Mouse (Mus musculus) liver, embryonic 14.5 days (tissue): ENCODE measurements around the gene Xrn1. TPM values are rescaled to one million over a fixed set of nuclear protein-coding genes. Genes with fewer than 3 reads are reported as not detected.

Experiments
- ATAC-seq: fragments of 200-750 bp; cut with Nextera tagmentation; 2 replicates; pipeline ENCODE4 v1.8.0; 2017; ENCODE audit warnings: moderate number of reproducible peaks, mild to moderate bottlenecking, moderate library complexity; ENCODE audit not compliant: insufficient read depth
- DNase-seq, 3 experiments: peaks; one replicate each; pipeline ENCODE4 v3.0.0-alpha.2; 2012 to 2013; ENCODE audit warnings: low read depth in 3 of 3, low spot score in 3 of 3
- H3K27ac ChIP-seq: fragments of 300-500 bp; sonication (generic); 2 replicates; pipeline ENCODE4 v1.5.1; 2014; ENCODE audit warnings: moderate library complexity, mild to moderate bottlenecking, control low read depth, inconsistent platforms
- H3K27me3 ChIP-seq: fragments of 300-500 bp; sonication (generic); 2 replicates; pipeline ENCODE4 v1.6.1; 2014; ENCODE audit warnings: mild to moderate bottlenecking, low read length, moderate library complexity; ENCODE audit not compliant: control insufficient read depth, insufficient read depth
- H3K36me3 ChIP-seq: fragments of 300-500 bp; sonication (generic); replicated peaks from 2 replicates; pipeline ENCODE4 v1.6.1; 2014; ENCODE audit warnings: low read depth; ENCODE audit not compliant: control insufficient read depth, insufficient read depth
- H3K4me1 ChIP-seq, 2 experiments: fragments of 200-500 bp in 1 of 2; fragments of 300-500 bp in 1 of 2; sonication (generic) in 1 of 2; replicated peaks; 2 replicates each; pipeline ENCODE4 v1.6.1; 2012 to 2014; ENCODE audit warnings: antibody characterized with exemption in 1 of 2, inconsistent platforms in 1 of 2, low read length in 1 of 2; ENCODE audit not compliant: control insufficient read depth in 2 of 2, insufficient read depth in 2 of 2
- H3K4me2 ChIP-seq: fragments of 300-500 bp; sonication (generic); 2 replicates; pipeline ENCODE4 v1.6.1; 2014; ENCODE audit warnings: low read depth, mild to moderate bottlenecking, control low read depth, moderate library complexity
- H3K4me3 ChIP-seq, 2 experiments: fragments of 200-500 bp in 1 of 2; fragments of 300-500 bp in 1 of 2; sonication (generic) in 1 of 2; 2 replicates each; pipeline ENCODE4 v1.5.1; 2012 to 2014; ENCODE audit warnings: low read depth in 2 of 2, low read length in 2 of 2, mild to moderate bottlenecking in 2 of 2, control low read depth in 1 of 2, inconsistent platforms in 1 of 2, moderate library complexity in 1 of 2; ENCODE audit not compliant: insufficient read depth in 1 of 2
- H3K9ac ChIP-seq: fragments of 300-500 bp; sonication (generic); replicated peaks from 2 replicates; pipeline ENCODE4 v1.6.1; 2014; ENCODE audit warnings: mild to moderate bottlenecking, control low read depth, moderate library complexity
- H3K9me3 ChIP-seq: fragments of 300-500 bp; sonication (generic); 2 replicates; pipeline ENCODE4 v1.6.1; 2016; ENCODE audit warnings: low read length, mixed read lengths; ENCODE audit not compliant: control insufficient read depth
- CTCF ChIP-seq: IDR thresholded peaks from 2 replicates; pipeline ENCODE4 v1.5.1; 2016; ENCODE audit warnings: antibody characterized with exemption, low read depth, control low read depth
- EP300 ChIP-seq: IDR thresholded peaks from 2 replicates; pipeline ENCODE4 v1.6.1; 2016; ENCODE audit warnings: antibody characterized with exemption, low read depth
- WGBS: fragments of 180-500 bp; shearing (Covaris S2); extraction: QIAGEN DNeasy Blood & Tissue Kit; methylation state at CpG from one replicate; pipeline ENCODE4 v1.1.7; 2014; ENCODE audit not compliant: insufficient replicate concordance; 5-methylcytosine and 5-hydroxymethylcytosine counted together
- polyA plus RNA-seq, 2 experiments: library from polyadenylated mRNA; depleted of rRNA in 1 of 2; stranded (reverse) in 1 of 2; unstranded in 1 of 2; fragments of >200 nt; fragmentation: Nextera tagmentation in 1 of 2; extraction: Ambion mirVana in 1 of 2; gene quantifications; 2 replicates each; pipeline versions ENCODE4 v1.2.1 to v1.2.3; 2012 to 2014

Gene Xrn1
- polyA plus RNA-seq, 2 experiments = 3.2 to 5.3 TPM

- peak; percentile 87 for ATAC-seq
- Histone ChIP-seq H3K9ac (no peak overlapping the region), H3K4me2 (peak overlapping the region; percentile 21), H3K9me3 (no peaks in the 10 kb centered on the region), H3K4me3 (no peak overlapping the region), H3K36me3 (peaks cover 14% of the 10 kb centered on the region), H3K27me3 (no peaks in the 10 kb centered on the region), H3K4me1 (peaks cover 0 to 4% of the 10 kb centered on the region in 2 experiments; a peak in 2 of 4 replicates), H3K27ac (no peak overlapping the region)
- TF ChIP-seq EP300 = peak; percentile 29; the same call in 1 of the 2 replicates
- TF ChIP-seq CTCF = no peak
- 55% methylated on average over 7 of the region's 7 CpGs for WGBS
- peak; percentile 41 to 61 (median 55) for DNase-seq
Observed at GRCm38 (mm10) chr9:96010664-96011063, 56.1 kb downstream of the Xrn1 start.

DNA sequence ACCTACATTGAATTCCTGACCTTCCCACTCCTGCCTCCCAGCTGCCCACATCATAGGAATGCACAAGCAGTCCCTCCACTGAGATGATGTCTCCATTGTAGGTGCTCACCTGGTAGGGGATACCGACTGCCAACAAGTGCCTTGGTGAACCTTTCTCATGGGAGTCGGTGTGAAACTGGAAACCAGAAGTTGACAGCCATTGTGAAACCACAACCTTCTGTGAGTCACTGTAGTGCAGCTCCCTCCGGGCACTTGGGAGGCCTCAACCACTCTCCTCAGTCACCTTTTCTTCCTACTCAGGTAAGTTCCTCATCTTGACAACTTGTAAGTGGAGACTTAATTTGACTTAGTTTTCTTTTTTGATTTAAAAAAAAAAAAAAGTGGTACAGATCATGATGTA, 69.4 kb downstream of the Xrn1 start:
- H3K4me2 ChIP-seq = no peak overlapping the region
- no peak overlapping the region for H3K27ac ChIP-seq
- 69% methylated on average over 3 of the region's 3 CpGs for WGBS
- no peaks in the 10 kb centered on the region for H3K9me3 ChIP-seq
- H3K9ac ChIP-seq = no peak overlapping the region
- no peak overlapping the region for H3K4me3 ChIP-seq
- DNase-seq = no peak
- no peaks in the 10 kb centered on the region for H3K4me1 ChIP-seq
- TF ChIP-seq CTCF (no peak), EP300 (no peak)
- peaks cover 3% of the 10 kb centered on the region for H3K36me3 ChIP-seq
- no peak for ATAC-seq
- H3K27me3 ChIP-seq = no peaks in the 10 kb centered on the region

- H3K27ac ChIP-seq = no peak overlapping the region
- no peak overlapping the region for H3K4me2 ChIP-seq
- H3K4me3 ChIP-seq = no peak overlapping the region
- H3K9me3 ChIP-seq = no peaks in the 10 kb centered on the region
- DNase-seq = no peak
- TF ChIP-seq CTCF (no peak), EP300 (no peak)
- H3K9ac ChIP-seq = no peak overlapping the region
- no peaks in the 10 kb centered on the region for H3K27me3 ChIP-seq
- ATAC-seq = no peak
- no peaks in the 10 kb centered on the region for H3K4me1 ChIP-seq
- WGBS = 64% methylated on average over 3 of the region's 3 CpGs
- H3K36me3 ChIP-seq = peaks cover 3% of the 10 kb centered on the region
Observed at GRCm38 (mm10) chr9:96027913-96028312, 73.4 kb downstream of the Xrn1 start.

GRCm38 (mm10) chr9:96028818-96029217, 74.3 kb downstream of the Xrn1 start:
- no peaks in the 10 kb centered on the region for H3K9me3 ChIP-seq
- no peak for ATAC-seq
- H3K4me2 ChIP-seq = no peak overlapping the region
- peaks cover 6% of the 10 kb centered on the region for H3K36me3 ChIP-seq
- no peak for TF ChIP-seq EP300
- peak; percentile 83 for TF ChIP-seq CTCF
- H3K27me3 ChIP-seq = no peaks in the 10 kb centered on the region
- no peaks in the 10 kb centered on the region for H3K4me1 ChIP-seq
- H3K4me3 ChIP-seq = no peak overlapping the region
- DNase-seq = peak; percentile 24 to 32 (median 24)
- H3K9ac ChIP-seq = no peak overlapping the region
- WGBS = 30% methylated on average over 1 of the region's 1 CpGs
- H3K27ac ChIP-seq = no peak overlapping the region

DNA sequence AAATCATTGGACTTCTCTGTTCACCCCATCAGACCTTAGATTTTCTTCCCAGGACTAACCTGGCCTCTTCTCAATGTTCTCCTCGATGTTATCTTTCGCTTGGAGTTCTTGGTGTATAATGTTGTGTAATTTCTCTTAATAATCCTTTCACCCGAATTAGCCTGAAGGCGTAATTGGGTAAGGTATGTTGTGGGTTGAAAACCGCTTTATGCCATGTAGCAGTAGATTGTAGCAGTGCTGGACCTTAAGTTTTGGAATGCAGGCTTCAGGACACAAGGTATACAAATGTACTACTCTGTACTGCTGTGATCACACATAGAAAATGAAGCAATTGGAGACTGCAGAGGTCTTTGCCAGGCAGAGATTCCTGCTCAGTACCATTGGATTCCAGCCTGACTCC, 75.3 kb downstream of the Xrn1 start:
- TF ChIP-seq CTCF (no peak), EP300 (no peak)
- ATAC-seq (no peak), DNase-seq (no peak)
- Histone ChIP-seq H3K4me3 (no peak overlapping the region), H3K4me1 (no peaks in the 10 kb centered on the region), H3K9ac (no peak overlapping the region), H3K36me3 (peaks cover 8% of the 10 kb centered on the region), H3K9me3 (no peaks in the 10 kb centered on the region), H3K27me3 (no peaks in the 10 kb centered on the region), H3K4me2 (no peak overlapping the region), H3K27ac (no peak overlapping the region)
- 85% methylated on average over 5 of the region's 5 CpGs for WGBS
